Mouse (Mus musculus) heart, adult 2 months (tissue): Measurements from ENCODE around the gene Amn.

Source experiments
- CTCF ChIP-seq: fragments of 200-600 bp; IDR thresholded peaks from 2 replicates; pipeline ENCODE4 v1.8.1; 2022; ENCODE audit warnings: antibody characterized with exemption, mild to moderate bottlenecking, moderate library complexity
- POLR2A ChIP-seq: fragments of 200-500 bp; IDR thresholded peaks from 2 replicates; pipeline ENCODE4 v1.6.1; 2011; ENCODE audit warnings: mild to moderate bottlenecking, low read depth, low read length, control low read depth; ENCODE audit not compliant: insufficient read depth

DNA sequence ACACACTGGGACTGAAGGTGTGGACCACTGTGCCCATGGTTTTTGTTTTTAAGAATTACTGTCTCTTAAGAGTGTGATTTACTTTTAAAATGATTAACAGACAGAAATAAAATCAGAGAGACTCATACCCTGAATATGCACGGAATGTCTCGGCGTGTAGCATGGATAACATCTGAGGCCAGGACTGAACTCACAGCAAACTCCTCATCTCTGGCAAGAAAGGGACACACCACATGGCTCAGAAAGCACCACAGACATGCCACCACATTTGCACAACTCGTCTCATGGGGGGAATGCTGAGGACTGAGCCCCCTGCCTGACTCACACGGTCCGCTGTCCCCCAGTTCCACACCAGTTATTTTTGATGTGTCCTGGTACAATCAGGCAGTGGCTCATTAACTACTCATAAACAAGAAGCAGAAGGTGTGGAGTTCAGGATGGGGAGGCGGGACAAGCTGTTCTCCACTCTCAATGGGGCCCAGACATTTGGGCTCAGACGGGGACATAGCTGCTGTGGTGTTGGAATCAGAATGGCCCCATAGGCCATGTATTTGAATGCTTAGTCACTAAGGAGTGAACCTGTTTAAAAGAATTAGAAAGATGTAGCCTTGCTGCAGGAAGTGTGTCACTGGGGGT is 32.9 kb downstream of the Amn start:
- TF ChIP-seq CTCF, result no peak
- no peak for TF ChIP-seq POLR2A
